Mouse (Mus musculus) brown adipose tissue, adult 24 weeks (tissue): ENCODE results near the gene Adpgk. TPM values are rescaled to one million over a fixed set of nuclear protein-coding genes. Genes with fewer than 3 reads are reported as not detected.

Experiments
- H3K27ac ChIP-seq: fragments of 200-500 bp; replicated peaks from 2 replicates; pipeline ENCODE4 v1.5.1; 2012; ENCODE audit warnings: low read depth, mild to moderate bottlenecking, low read length
- H3K4me1 ChIP-seq: fragments of 200-500 bp; 2 replicates; pipeline ENCODE4 v1.6.1; 2012; ENCODE audit warnings: low read length, mixed read lengths; ENCODE audit not compliant: control insufficient read depth, insufficient read depth, insufficient read length
- H3K4me3 ChIP-seq: fragments of 200-500 bp; 2 replicates; pipeline ENCODE4 v1.5.1; 2012; ENCODE audit warnings: low read depth, mild to moderate bottlenecking, low read length, moderate library complexity; ENCODE audit not compliant: insufficient read depth
- polyA plus RNA-seq: library from polyadenylated mRNA; stranded (reverse); fragments of >200 nt; gene quantifications from 2 replicates; pipeline ENCODE4 v1.2.4, GENCODE M21; 2012; ENCODE audit not compliant: missing spikeins, insufficient read depth, insufficient read length

The Adpgk gene
- polyA plus RNA-seq, 1 experiment = 9.3 TPM

DNA sequence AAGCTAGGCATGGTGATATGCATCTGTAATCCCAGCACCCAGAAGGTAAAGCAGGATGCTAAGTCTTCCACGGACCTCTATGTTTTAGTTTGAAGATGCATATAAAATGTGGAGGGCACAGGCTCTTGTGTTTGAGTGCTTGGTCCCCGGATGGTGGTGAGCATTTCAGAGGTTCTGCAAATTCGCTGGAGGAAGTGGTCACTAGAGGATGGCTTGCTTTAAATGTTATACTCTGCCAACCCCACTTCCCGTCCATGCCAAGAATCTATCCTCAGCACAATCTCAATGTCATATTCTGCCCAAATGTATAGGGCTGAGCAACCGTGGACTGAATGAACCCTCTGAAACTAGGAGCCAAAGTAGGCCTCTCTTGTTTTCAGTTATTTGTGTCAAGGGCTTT lies 10.5 kb upstream of the Adpgk start:
- no peak overlapping the region for H3K27ac ChIP-seq
- no peak overlapping the region for H3K4me3 ChIP-seq
- H3K4me1 ChIP-seq = no peaks in the 10 kb centered on the region

- Histone ChIP-seq H3K4me1 (no peaks in the 10 kb centered on the region), H3K27ac (no peak overlapping the region), H3K4me3 (peak overlapping the region; percentile 26; the same call in 1 of the 2 replicates)
Observed at GRCm38 (mm10) chr9:59281871-59282682, 9.3 kb upstream of the Adpgk start.

DNA sequence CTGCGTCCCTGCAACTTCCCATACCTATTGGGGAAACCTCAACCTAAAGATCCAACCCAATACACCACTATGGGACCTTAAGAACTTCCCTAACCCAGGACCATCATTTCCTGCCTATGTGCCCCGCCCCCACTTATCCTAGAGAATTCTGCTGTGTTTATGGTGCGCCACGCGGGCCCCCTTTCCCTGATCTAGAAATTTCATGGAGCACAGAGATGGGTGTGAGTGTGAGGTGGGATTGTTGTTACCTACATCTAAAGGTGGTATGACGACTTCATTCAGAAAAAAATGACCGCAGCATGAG lies 8.7 kb upstream of the Adpgk start:
- H3K4me1 ChIP-seq = no peaks in the 10 kb centered on the region
- H3K4me3 ChIP-seq = no peak overlapping the region
- no peak overlapping the region for H3K27ac ChIP-seq

GRCm38 (mm10) chr9:59285614-59286013 lies 5.7 kb upstream of the Adpgk start:
- Histone ChIP-seq H3K4me1 (no peaks in the 10 kb centered on the region), H3K27ac (no peak overlapping the region), H3K4me3 (no peak overlapping the region)

DNA sequence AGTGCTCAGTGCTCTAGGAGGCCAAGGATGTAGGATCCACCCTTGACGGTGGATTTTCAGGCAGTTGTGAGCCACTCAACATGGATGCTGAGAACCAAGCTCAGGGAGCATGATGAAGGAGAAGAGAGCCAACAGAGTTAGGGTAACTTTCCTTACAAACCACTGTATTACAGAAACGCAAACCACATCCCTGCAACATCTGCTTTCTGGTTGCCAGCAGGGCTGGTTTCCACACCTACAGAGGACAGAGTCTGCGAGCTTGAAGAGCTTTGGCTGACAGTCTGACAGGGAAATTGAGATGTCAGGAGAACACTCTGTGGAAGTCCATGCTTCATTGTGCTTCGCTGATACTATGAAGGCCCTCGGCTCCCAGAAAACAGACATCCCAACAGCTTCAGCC lies 3.3 kb upstream of the Adpgk start:
- H3K27ac ChIP-seq = no peak overlapping the region
- H3K4me3 ChIP-seq = no peak overlapping the region
- no peaks in the 10 kb centered on the region for H3K4me1 ChIP-seq

GRCm38 (mm10) chr9:59288685-59289410 lies 2.5 kb upstream of the Adpgk start:
- Histone ChIP-seq H3K27ac (no peak overlapping the region), H3K4me3 (no peak overlapping the region), H3K4me1 (no peaks in the 10 kb centered on the region)

DNA sequence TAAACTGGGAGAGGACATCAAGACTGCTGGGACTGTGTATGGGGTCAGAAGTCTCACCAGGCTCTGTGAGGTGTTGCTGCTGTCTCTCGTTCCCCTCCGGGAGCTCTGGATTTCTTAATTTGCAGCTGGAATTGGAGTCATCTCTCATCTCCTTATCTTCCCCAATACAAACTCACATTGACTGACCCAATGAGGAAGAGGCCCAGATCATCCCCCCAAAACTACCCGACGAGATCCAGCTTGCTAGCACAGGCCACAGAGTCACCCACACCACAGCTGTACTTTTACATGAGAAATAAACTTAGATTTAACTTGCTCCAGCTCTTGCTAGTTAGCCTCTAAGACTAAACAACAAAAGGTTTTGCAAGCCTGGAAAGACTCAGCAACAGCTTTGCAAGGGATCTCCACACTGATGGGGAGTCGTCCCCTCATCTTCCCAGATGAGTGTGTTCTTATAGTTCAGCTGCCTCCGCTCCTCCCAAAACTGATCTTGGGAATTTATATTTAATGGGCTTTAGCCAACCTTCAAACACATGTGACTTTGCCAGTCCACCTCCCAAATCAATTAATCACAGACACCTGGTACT lies 1.7 kb upstream of the Adpgk start:
- no peak overlapping the region for H3K27ac ChIP-seq
- no peak overlapping the region for H3K4me3 ChIP-seq
- H3K4me1 ChIP-seq = no peaks in the 10 kb centered on the region

- Histone ChIP-seq H3K27ac (no peak overlapping the region; the same call in 1 of the 2 replicates), H3K4me1 (no peaks in the 10 kb centered on the region), H3K4me3 (peak overlapping the region; percentile 78)
Observed at GRCm38 (mm10) chr9:59291688-59292492, 532 bp downstream of the Adpgk start.

DNA sequence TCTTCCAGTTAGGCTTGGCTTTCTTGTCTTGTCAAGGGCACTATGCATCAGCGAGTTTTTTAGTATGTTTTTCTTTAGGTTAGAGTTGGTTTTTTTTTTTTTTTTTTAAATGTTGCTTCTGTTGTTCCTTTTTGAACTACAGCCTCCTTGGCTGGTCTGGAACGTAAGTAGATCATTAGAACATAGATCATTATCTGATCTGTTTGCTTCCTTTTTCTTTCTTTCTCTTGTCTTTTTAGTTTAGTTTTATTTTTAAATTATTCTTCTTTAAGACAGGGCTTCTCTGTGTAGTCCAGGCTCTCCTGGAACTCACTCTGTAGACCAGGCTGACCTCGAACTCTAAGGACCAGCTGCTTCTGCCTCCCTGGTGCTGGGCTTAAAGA lies 1.1 kb downstream of the Adpgk start:
- no peaks in the 10 kb centered on the region for H3K4me1 ChIP-seq
- H3K27ac ChIP-seq = no peak overlapping the region
- H3K4me3 ChIP-seq = 0 out of 2 replicates have a peak overlapping the region, but pooled peaks have one; percentile 8

GRCm38 (mm10) chr9:59296419-59296818 lies 5.1 kb downstream of the Adpgk start:
- no peak overlapping the region for H3K27ac ChIP-seq
- no peak overlapping the region for H3K4me3 ChIP-seq
- H3K4me1 ChIP-seq = no peaks in the 10 kb centered on the region

DNA sequence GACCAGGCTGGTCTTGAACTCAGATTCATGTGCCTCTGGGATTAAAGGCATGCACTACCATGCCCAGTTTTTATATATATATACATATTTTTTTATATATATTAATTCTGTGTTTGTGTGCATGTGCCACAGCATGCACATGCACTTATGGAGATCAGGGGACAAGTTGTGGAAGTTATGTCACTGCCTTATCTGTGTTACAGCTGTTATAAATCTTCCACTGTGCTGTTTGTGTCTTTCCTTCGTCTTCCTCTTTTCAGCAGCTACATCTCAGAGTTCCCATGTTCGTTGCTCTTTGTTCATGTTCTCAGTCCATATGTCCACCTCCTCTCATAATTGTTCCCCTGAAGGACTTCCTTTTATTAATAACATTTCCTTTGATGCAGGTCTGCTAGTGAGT lies 16.5 kb downstream of the Adpgk start:
- H3K4me1 ChIP-seq = no peaks in the 10 kb centered on the region
- H3K4me3 ChIP-seq = no peak overlapping the region
- H3K27ac ChIP-seq = no peak overlapping the region

DNA sequence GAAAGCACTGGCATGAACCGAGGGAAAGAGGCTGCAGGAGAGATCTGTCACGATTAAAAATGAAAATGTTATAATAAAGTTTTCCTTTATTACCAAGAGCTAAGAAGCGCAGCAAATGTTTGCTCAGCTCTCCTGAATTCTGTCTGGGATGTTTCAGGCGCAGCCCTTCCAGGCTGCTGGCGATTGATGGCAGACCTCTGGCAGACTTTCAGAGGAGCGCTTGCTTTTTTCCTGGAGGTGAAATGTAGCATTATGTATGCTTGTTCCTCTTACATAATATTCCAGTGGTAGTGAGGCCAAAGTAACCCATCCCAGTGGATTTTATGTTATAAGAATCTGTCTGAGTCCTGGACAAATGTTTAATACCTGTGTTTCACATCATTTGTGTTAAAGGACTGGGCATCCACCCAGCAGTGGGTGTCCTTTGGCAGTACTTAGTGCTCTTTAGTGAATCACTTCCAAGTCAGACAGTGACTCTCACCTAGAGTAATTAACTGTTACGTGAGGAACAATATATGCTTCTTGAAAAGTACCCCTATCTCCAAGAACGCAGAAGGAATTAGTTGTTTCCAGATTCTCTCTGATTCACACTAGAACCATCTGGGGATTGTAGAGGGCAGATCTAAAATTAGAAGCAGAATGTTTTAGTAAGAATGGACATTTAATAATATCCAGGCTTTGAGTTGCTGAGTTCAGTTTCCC lies 19.4 kb downstream of the Adpgk start:
- Histone ChIP-seq H3K27ac (no peak overlapping the region), H3K4me3 (no peak overlapping the region), H3K4me1 (no peaks in the 10 kb centered on the region)

GRCm38 (mm10) chr9:59311284-59311670 lies 19.9 kb downstream of the Adpgk start:
- Histone ChIP-seq H3K27ac (no peak overlapping the region), H3K4me3 (no peak overlapping the region), H3K4me1 (no peaks in the 10 kb centered on the region)

GRCm38 (mm10) chr9:59316206-59316605 lies 24.8 kb downstream of the Adpgk start:
- Histone ChIP-seq H3K4me3 (no peak overlapping the region), H3K27ac (no peak overlapping the region), H3K4me1 (no peaks in the 10 kb centered on the region)

GRCm38 (mm10) chr9:59324351-59324750 lies 33.0 kb downstream of the Adpgk start:
- Histone ChIP-seq H3K4me3 (no peak overlapping the region), H3K27ac (no peak overlapping the region), H3K4me1 (no peaks in the 10 kb centered on the region)
